Mouse (Mus musculus) left cerebral cortex, adult 6 months (tissue): ENCODE results near the gene Ffar4. TPM values are rescaled to one million over a fixed set of nuclear protein-coding genes. Genes with fewer than 3 reads are reported as not detected.

Experiments used
- long read RNA-seq, 2 experiments: library from polyadenylated mRNA; unstranded; transcript quantifications; one replicate each; pipeline ENCODE4 v2.0.0; 2019 to 2020
- polyA plus RNA-seq: library from polyadenylated mRNA; unstranded; fragments of <200 nt; fragmentation: Nextera tagmentation; gene quantifications from 2 replicates; pipeline ENCODE4 v1.2.3, GENCODE M21; 2021

Ffar4 gene
- 0.15 TPM in 1 of 2 replicates, not detected in the other for polyA plus RNA-seq
- long read RNA-seq, experiment 1, result 0 reads
- long read RNA-seq, experiment 2, result 0 reads

DNA sequence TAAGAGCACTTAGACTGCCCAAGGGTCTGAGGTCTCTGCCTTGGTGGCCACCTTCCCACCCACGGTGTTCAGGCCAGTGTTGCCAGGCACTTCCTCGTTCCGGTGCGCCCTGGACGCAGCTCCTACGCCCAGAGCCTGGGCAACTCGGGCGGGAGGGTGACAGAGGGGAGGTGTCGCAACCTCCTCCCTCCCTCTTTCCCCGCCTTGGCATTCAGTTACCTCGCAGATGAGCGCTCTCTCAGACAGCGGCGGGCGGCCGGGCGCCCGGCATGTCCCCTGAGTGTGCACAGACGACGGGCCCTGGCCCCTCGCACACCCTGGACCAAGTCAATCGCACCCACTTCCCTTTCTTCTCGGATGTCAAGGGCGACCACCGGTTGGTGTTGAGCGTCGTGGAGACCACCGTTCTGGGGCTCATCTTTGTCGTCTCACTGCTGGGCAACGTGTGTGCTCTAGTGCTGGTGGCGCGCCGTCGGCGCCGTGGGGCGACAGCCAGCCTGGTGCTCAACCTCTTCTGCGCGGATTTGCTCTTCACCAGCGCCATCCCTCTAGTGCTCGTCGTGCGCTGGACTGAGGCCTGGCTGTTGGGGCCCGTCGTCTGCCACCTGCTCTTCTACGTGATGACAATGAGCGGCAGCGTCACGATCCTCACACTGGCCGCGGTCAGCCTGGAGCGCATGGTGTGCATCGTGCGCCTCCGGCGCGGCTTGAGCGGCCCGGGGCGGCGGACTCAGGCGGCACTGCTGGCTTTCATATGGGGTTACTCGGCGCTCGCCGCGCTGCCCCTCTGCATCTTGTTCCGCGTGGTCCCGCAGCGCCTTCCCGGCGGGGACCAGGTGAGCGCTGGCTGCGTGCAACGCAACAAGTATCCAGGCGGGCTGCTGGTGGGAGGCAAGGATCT lies at the start of gene Ffar4:
Ffar4 (plus strand) TSS at position 214 of the 901 bp plus-strand sequence.

DNA sequence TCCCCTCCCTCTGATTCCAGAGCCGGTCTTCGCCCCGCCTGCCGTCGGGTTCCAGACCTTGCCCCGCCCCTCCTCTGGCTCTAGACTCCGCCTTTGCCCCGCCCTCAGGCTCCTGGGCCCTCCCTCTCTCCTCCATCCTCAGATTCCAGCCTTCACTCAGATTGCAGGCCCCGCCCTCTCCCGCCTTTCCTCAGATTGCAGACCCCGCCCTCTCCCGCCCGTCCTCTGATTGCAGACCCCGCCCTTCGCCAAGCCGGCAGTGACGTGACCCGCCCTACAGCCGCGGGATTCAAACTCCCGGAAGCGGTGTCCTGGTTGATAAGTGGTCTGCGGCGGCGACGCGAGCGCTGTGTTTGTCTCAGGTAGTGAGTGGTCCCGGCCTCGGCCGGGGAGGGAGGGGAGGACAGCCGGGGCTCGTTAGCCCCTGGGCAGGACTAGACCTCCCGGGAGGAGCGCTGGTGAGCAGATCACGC lies 42.1 kb upstream of the Ffar4 start, which contains the start of gene Cep55:
Cep55 (plus strand) TSS at position 292 of the 473 bp plus-strand sequence.

DNA sequence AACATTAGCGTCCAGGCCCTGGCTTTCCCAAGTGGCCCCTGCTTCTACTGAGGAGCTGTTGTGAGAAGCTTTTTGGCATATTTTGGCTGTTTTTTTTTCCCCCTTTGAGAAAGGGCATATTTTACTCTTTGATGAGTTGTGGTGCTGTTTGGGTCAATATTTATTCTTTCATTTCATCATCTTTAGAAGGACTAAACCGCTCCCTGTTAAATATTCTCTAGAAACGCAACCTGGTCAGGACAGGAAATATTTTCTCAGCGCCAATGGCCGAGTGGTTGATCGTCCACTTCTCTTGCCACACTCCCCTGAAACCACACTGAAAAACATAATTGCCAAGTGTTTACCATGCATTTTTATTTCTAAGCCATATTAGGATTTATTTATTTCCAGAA lies 28.3 kb downstream of the Ffar4 start, which contains the start of gene Rbp4:
Rbp4 (minus strand) TSS at position 63 of the 392 bp plus-strand sequence.

DNA sequence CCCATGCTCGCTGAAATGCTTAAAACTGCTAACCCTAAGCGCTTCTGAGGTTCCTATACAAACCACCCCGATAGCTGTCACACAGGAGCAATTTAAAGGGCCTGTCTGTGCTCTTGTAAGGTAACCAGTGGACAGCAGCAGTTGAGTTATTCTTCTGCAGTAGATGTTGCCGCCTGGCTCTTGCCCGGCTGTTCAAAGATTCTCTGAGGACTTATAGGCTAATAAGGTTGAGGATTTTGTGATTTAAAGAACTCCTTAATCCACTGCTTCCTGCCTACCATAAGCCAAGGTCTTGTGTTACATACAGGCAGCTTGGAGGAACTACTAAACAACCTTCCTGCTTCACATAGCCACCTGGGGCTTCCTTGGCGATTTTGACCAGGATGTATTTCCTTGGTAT lies 35.6 kb downstream of the Ffar4 start, which contains the start of gene Pde6c:
Pde6c (plus strand) TSS at position 301 of the 400 bp plus-strand sequence.

Other genes starting within 250 kb of the Ffar4 start
- gene Myof, start 53.5 kb upstream of the Ffar4 start, polyA plus RNA-seq, result 0.60 and 0.80 TPM in 2 replicates
- 0.11 and 0.22 TPM in 2 replicates for gene Cep55, start 42.1 kb upstream of the Ffar4 start, polyA plus RNA-seq
- gene Rbp4, start 28.2 kb downstream of the Ffar4 start, polyA plus RNA-seq, result 89.7 and 99.5 TPM in 2 replicates
- gene Pde6c, start 35.7 kb downstream of the Ffar4 start, polyA plus RNA-seq, result 0.04 TPM in 1 of 2 replicates, not detected in the other
- 25.9 and 26.7 TPM in 2 replicates for gene Fra10ac1, start 127.1 kb downstream of the Ffar4 start, polyA plus RNA-seq
- gene Lgi1, start 167.5 kb downstream of the Ffar4 start, polyA plus RNA-seq, result 53.6 and 77.5 TPM in 2 replicates